Mouse (Mus musculus): ENCODE measurements around the gene Dbx1.

Dbx1 gene

DNA sequence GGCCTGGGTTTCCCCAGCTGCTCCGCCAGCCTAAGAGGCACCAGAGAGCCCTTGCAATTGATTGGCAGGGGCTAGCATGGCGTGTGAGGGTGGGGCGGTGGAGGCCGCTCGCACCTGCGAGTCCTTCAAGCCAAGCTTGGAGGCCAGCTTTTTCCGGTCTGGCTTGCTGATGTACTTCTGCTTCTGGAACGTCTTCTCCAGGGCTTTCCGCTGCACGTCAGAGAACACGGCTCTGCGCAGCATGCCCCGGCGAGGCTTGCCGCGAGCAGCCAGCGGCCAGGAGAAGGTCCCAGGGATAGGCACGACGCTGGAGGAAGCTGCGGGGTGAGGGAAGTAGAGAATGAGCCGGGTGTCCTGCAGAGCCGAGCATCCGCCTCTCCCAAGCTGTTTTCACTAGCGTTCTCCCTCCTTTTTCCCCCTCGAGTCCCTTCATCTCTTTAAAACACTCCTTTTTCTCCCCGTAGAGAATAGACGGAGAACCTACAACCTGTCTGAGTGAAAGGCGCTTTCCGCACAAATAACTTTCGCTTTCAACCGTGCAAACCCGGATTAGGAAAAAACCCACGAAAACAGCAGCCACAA is 3.2 kb downstream of the Dbx1 start:
- in situ Hi-C loops (cut with MboI; ENCODE audit: low sequenced_read_pairs): no loop called here

DNA sequence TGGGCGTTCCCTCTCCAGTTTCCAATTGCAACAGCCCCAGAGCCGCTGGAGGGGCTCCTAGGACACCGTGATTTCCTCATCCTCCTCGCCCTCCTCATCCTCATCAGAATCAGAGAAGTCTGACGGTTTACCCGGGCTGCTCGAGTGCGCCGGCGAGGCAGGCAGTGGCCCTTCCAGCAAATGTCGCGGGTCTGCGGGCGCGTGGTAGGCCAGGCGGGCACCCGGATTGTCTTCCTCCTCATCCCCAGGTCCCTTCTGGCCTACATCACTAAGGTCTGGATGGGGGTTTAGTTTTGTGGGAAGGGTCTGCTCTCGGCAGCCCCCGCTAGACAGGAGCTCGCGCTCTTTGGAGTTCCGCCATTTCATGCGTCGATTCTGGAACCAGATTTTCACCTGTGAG is 4.3 kb downstream of the Dbx1 start:
- in situ Hi-C loops (cut with MboI; ENCODE audit: low sequenced_read_pairs): no loop called here

DNA sequence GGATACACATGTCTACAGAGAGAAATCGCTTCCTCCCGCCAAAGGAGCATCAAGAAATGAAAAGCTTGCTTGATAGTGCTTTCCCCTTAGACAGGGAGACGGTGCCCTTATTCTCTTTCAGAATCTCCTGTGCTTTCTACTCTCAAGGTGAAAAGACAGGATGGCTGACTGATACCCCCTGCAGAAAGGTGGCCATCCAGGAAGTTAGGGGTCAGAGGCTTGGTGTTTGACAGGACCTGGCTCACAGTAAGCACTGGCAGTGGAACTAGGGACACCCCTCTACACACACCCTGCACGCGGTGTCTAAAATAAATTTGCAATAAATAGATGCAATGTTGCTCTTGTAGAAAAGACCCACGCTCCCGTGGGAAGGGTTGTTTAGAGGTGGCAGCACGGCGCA is 4.8 kb downstream of the Dbx1 start:
- in situ Hi-C loops (cut with MboI; ENCODE audit: low sequenced_read_pairs): no loop called here

DNA sequence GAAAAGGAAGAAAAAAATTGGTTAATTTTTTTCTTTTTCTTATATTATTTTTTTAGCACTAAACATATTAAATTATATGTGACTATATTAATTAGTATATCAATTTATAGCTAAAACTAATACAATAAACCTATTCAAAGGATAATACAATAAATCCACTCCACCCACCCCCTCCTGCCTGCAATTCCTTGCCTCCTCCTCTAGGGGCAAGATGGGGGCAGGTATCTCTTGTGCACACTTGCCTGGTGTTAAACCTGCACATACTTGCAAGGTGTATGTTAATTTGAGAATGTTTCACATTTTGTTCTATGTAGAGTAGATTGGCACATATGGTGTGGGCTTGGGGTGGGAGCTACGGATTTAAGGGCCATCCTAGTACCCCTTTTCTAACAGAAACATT is 16.5 kb downstream of the Dbx1 start:
- in situ Hi-C loops (cut with MboI; ENCODE audit: low sequenced_read_pairs): no loop called here

DNA sequence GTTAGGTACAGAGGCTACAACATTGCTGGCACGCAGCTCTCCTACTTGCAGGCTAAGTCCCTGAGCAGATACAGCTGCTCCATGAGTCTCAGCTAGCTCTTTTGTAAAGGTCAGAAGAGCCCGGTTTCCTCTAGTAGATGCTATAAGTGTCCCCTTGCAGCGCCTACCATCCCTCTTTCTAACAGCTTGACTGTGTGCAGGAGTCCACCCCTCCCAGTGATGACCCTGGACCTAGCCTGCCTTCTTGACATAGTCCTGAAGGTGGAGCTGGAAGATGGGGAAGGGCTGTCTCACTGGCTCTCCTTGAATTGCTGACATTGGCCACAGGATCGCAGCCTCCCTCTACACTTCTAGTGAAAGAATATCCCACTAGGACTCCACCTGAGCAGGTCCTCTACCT is 19.6 kb downstream of the Dbx1 start:
- in situ Hi-C loops (cut with MboI; ENCODE audit: low sequenced_read_pairs): no loop called here

DNA sequence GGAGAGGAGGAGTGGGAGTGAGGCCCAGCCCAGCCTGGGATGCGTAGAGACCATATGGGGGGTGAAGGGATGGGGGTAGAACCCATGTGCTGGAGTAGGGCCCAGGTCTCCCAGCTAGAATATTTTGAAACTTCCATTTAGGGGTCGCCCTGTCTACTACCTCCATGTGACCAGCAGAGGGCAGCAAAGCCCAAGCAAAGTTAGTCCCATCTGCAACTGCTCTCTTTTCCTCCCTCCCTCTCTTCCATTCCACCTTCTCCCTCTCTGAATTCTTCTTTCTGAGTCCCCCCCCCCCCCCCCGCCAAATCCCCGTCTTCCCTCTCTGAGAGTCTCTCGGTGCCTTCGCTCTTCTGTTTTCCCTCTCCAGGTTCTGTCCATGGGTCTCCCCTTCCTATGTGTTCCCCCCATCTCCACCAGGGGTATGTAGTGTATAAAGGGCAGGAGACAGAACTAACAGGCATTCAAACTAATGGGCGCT is 20.4 kb downstream of the Dbx1 start:
- in situ Hi-C loops (cut with MboI; ENCODE audit: low sequenced_read_pairs): no loop called here

DNA sequence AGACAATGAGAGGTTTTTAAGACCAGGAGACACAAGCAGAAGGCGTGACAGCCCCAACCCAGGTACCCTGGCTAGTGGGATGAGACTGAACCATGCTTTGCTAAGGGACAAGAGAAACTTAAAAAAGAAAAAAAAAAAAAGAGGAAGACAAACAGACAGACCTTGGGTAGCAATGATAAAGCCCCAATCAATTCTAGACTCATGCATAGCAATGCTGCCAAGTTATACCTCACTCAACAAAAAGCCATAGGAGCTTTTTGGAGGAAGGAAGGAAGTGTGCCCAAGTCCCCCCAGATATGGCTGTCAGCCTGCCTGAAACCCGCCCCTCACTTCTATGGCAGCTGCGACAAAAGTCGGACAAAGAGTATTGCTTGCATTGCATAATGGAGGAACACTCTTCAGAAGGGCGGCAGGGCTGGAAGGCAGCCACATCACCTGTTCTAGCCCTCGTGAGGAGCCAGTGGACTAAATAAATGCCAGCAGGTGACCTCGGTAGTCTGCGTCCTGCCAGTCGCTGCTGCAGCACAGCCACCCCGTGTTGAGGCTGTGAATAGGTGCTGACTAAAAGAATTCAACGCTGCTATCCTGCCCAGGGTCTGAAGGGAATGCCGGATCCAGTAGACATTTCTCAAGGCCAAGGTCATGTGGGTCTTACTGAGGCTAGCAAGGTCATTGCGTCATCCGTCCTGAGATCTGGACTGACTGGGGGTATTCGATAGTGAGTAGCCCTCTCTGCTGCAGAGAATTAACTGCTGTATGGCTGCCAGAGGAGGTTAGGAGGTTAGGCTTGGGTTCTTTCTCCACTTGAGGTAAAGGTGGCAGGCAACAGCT is 31.5 kb downstream of the Dbx1 start:
- in situ Hi-C loops (cut with MboI; ENCODE audit: low sequenced_read_pairs): no loop called here

DNA sequence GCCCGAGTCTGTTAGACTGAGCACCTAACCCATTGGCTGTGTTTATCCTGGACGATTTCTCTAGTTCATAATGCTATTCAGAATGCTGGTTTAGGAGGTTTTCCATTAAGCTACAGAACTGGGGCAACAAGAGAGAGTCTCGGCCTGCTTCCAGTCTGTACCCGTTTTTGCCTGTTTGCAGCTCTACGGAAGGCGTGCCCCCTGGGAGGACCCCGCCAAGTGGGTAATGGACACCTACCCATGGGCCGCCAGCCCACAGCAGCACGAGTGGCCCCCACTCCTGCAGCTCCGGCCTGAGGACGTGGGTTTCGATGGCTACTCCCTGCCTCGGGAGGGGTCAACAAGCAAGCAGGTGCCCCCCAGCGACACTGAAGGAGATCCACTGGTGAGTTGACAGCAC is 32.4 kb downstream of the Dbx1 start:
- in situ Hi-C loops (cut with MboI; ENCODE audit: low sequenced_read_pairs): no loop called here

DNA sequence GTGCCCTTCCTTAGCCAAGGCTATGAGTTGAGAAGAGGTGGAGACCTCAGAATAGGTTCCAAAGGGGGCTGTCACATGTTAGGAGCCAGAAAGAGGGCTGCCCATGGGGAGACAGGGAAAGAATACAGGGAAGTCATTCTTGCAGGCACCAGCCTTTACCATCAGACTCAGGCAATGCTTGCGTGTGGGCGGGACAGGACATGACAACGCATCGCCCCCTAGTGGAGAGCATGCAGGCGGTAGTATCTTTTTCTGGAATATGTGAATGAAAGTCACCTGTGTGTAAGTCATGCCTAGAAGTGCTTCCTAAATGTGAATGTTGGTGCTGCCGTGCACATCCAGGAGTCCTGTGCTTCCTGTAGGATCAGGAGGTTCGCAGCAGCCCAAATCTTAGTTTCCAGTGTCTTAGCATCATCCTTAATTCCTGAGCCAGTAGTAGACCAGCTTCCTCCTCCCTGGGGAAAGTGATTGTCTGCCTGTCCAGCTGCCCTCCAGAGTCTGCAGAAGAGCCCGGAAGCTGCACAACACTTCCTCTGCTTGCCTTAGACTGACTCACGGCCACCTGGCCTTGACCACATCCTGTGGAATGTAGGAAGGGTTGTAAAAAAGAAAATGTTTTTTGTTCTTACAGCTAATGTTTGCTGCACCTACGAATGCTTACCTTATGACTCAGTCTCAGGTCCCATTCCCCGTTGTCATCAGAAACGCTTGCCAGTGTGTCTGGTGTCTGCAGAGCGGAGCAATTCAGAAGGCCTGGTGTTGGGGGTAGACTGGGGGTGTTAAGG is 35.3 kb downstream of the Dbx1 start:
- in situ Hi-C loops (cut with MboI; ENCODE audit: low sequenced_read_pairs): no loop called here

DNA sequence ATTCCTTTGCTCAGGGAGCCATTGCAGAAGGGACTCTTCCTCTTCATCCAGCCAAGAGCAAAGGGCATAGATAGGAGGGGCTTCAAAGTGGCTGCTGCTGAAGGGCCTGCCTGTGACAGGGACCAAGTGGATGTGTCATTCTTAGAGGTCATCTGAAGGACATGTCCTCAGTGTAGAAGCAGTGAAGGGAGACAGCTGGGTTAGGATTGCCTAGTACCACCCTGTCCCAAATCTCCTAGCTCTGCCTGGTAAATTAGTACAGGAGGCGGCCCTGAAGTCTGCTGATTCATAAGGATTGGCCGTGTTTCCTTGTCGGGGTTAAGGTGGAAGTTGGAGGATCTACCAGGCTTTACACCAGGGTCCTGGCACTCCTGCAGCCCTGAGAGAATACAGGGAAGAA is 36.7 kb downstream of the Dbx1 start:
- in situ Hi-C loops (cut with MboI; ENCODE audit: low sequenced_read_pairs): no loop called here

DNA sequence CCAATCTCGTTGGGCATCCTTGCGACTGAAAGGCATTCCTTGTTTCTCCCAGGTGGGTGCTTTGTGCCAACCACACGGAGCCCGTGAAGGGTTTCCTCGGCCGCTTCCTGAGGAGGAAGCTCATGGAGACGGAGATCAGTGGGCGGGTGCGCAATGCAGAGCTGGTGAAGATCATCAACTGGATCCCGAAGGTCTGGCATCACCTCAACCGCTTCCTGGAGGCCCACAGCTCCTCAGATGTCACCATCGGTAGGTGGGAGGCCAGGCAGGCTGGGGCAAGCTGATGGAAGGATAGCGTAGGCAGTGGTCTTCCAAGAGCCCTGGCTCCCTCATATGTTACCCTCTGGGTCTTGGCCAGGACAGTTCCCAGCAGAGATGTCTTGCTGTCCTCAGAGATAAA is 38.4 kb downstream of the Dbx1 start:
- in situ Hi-C loops (cut with MboI; ENCODE audit: low sequenced_read_pairs): no loop called here

DNA sequence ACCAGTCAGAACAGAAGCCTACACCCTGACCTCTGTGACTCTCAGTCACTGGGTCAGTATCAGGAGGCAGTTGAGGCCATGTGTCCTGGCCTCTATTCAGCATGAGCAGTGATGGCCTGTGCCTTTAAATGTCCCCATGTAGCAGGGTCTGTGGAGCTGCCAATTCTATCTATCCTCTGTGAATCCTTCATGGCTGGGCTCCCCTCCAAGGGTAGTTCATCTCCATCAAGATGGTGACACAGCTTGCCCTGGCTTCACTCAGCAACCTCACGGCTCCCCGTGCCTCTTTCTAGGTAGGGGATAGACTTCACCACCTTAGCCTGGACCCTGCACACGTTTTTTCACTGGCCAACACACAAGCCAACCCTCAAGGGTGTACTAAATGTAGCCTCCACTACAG is 38.9 kb downstream of the Dbx1 start:
- in situ Hi-C loops (cut with MboI; ENCODE audit: low sequenced_read_pairs): no loop called here

DNA sequence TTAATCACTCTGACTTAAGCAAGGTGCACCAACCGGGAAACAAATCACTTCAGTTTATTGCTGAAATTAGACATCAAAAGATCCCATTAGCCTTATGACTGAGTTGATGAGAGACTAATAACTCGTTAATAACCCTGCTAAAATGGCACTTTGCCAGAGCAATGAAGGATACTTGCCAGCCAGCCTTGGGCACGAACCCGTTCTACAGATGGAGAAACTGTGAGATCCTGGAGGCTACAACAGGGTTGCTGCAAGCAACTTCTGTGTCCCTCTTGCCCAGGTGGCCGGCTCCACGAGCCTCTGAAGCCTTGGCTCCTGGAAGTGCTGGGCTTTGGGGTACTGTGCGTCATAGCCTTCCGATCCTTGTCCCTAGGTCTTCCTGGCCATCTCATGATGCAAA is 47.0 kb downstream of the Dbx1 start:
- in situ Hi-C loops (cut with MboI; ENCODE audit: low sequenced_read_pairs): no loop called here

DNA sequence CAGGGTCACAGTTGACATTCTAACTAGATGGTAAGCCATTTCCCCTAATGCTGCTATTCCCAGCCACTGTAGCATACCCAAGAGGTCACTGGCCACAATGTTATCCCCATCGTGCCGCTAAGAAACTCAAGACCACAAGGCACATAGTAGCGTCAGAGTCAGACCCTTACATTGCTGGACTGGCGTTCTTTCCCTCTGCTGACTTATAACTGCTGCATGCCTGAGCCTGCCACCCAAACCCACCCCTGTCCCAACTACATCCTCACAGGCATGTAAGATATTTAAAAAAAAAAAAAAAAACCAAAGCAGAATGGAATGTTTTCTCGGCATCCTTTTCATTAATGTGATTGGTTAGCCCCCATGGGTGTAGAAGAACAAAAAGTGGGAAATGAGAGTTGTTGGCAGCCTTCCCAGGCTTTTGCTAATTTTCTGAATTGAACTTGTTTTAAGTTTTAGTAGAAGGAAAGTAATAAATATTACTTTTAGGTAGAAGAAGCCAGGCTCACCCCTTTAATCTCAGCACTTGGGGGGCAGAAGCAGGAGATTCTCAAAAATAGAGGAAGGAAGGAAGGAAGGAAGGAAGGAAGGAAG is 50.0 kb downstream of the Dbx1 start:
- in situ Hi-C loops (cut with MboI; ENCODE audit: low sequenced_read_pairs): no loop called here

DNA sequence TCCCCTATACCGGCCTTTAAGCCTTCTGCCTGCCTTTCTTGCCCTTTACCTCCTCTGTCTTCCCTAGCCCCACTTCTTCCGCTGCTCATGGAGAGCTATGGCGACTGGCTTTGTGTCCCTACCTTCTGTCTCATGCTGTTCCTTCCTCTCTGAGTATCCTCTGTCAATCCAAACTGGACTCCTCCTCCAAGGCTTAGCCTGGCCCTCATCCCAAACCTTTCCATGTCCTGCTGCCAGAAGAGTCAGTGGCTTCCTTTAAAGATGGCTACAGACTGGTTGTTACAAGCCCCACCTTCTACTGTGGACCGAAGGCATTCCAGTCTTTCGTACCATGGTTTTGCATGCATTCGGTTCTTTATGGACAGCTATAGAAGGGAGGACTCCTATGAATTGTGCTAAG is 53.5 kb downstream of the Dbx1 start:
- in situ Hi-C loops (cut with MboI; ENCODE audit: low sequenced_read_pairs): no loop called here

DNA sequence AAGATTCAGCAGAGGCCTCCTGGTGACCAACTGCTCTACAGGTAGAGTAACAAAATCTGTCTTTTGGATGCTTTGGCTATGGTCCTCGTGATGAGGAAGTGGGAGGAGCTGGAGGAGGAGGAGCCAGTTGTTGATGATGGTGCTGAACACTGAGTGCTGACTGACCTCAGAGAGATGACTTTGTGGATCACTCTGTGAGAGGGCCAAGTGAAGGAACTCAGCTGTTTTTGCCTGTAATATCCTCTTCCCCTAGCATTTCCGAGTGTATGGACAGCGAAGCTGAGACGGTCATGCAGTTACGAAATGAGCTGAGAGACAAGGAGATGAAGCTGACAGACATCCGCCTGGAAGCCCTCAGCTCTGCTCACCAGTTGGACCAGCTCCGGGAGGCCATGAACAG is 54.1 kb downstream of the Dbx1 start:
- in situ Hi-C loops (cut with MboI; ENCODE audit: low sequenced_read_pairs): no loop called here

DNA sequence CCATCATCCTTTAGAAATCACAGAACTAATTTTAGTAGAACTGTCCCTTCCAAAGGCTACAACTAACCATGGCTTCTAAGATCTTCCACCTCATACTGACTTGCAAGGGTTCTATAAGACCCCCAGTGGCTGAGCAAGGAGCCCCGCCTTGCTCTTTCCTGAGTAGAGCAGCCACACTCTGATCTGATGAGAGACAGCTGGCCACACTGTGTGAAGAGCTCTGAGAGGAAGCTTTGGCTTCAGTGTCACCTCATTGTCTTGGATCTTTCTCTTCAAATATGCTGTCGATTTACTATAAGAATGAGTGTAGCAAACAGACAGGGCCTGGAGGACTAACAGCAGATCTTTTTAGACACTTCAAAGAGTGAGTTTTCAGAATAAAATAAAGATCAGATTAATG is 54.7 kb downstream of the Dbx1 start:
- in situ Hi-C loops (cut with MboI; ENCODE audit: low sequenced_read_pairs): no loop called here
